Mouse (Mus musculus): Measurements from ENCODE around the gene Lars2. TPM values are rescaled to one million over a fixed set of nuclear protein-coding genes. Genes with fewer than 3 reads are reported as not detected.

Lars2 gene
- polyA plus RNA-seq, 2 experiments, result 230 to 1,005 TPM

- H3K27ac ChIP-seq, result no peak overlapping the region
- no peak overlapping the region for H3K4me2 ChIP-seq (ENCODE audit: low read depth)
- H3K9ac ChIP-seq (replicated peaks), result no peak overlapping the region
- TF ChIP-seq CTCF (IDR thresholded peaks at IDR 0.05; ENCODE audit: low read depth) (no peak), EP300 (IDR thresholded peaks at IDR 0.05; ENCODE audit: low read depth) (no peak)
- WGBS (ENCODE audit: insufficient replicate concordance), result 77% methylated on average over 1 of the region's 1 CpGs
- ATAC-seq (ENCODE audit: insufficient read depth), result no peak
- H3K9me3 ChIP-seq (ENCODE audit: control insufficient read depth, low read length), result no peaks in the 10 kb centered on the region
- no peak for DNase-seq (ENCODE audit: low read depth in 3 of 3, low spot score in 3 of 3)
- H3K27me3 ChIP-seq (ENCODE audit: control insufficient read depth, insufficient read depth, low read length), result no peaks in the 10 kb centered on the region
- no peaks in the 10 kb centered on the region for H3K4me1 ChIP-seq (replicated peaks; ENCODE audit: control insufficient read depth in 2 of 2, insufficient read depth in 2 of 2, low read length in 1 of 2)
- no peaks in the 10 kb centered on the region for H3K36me3 ChIP-seq (replicated peaks; ENCODE audit: control insufficient read depth, insufficient read depth, low read depth)
- no peak overlapping the region for H3K4me3 ChIP-seq (ENCODE audit: insufficient read depth in 1 of 2, low read depth in 2 of 2, low read length in 2 of 2)
These were observed 38.5 kb downstream of the Lars2 start for GRCm38 (mm10) chr9:123405231-123405630.

GRCm38 (mm10) chr9:123408771-123409170, 42.0 kb downstream of the Lars2 start:
- Histone ChIP-seq H3K9ac (replicated peaks) (no peak overlapping the region), H3K36me3 (replicated peaks; ENCODE audit: control insufficient read depth, insufficient read depth, low read depth) (no peaks in the 10 kb centered on the region), H3K27ac (no peak overlapping the region), H3K27me3 (ENCODE audit: control insufficient read depth, insufficient read depth, low read length) (no peaks in the 10 kb centered on the region), H3K4me1 (replicated peaks; ENCODE audit: control insufficient read depth in 2 of 2, insufficient read depth in 2 of 2, low read length in 1 of 2) (no peaks in the 10 kb centered on the region), H3K4me3 (ENCODE audit: insufficient read depth in 1 of 2, low read depth in 2 of 2, low read length in 2 of 2) (no peak overlapping the region), H3K4me2 (ENCODE audit: low read depth) (no peak overlapping the region), H3K9me3 (ENCODE audit: control insufficient read depth, low read length) (no peaks in the 10 kb centered on the region)
- DNase-seq (ENCODE audit: low read depth in 3 of 3, low spot score in 3 of 3) (no peak), ATAC-seq (ENCODE audit: insufficient read depth) (no peak)
- WGBS (ENCODE audit: insufficient replicate concordance), result 81% methylated on average over 2 of the region's 2 CpGs
- TF ChIP-seq EP300 (IDR thresholded peaks at IDR 0.05; ENCODE audit: low read depth) (no peak), CTCF (IDR thresholded peaks at IDR 0.05; ENCODE audit: low read depth) (no peak)

- peak in 2 of 3 experiments; percentile 12 to 23 for DNase-seq (ENCODE audit: low read depth in 3 of 3, low spot score in 3 of 3)
- Histone ChIP-seq H3K4me1 (replicated peaks; ENCODE audit: control insufficient read depth in 2 of 2, insufficient read depth in 2 of 2, low read length in 1 of 2) (peaks cover 0 to 16% of the 10 kb centered on the region in 2 experiments; a peak in 2 of 4 replicates), H3K4me2 (ENCODE audit: low read depth) (no peak overlapping the region), H3K9ac (replicated peaks) (no peak overlapping the region), H3K4me3 (ENCODE audit: insufficient read depth in 1 of 2, low read depth in 2 of 2, low read length in 2 of 2) (no peak overlapping the region), H3K9me3 (ENCODE audit: control insufficient read depth, low read length) (no peaks in the 10 kb centered on the region), H3K27ac (no peak overlapping the region), H3K36me3 (replicated peaks; ENCODE audit: control insufficient read depth, insufficient read depth, low read depth) (no peaks in the 10 kb centered on the region; the same call in 1 of the 2 replicates), H3K27me3 (ENCODE audit: control insufficient read depth, insufficient read depth, low read length) (no peaks in the 10 kb centered on the region)
- 80% methylated on average over 4 of the region's 4 CpGs for WGBS (ENCODE audit: insufficient replicate concordance)
- peak; percentile 57; the same call in 1 of the 2 replicates for ATAC-seq (ENCODE audit: insufficient read depth)
- TF ChIP-seq EP300 (IDR thresholded peaks at IDR 0.05; ENCODE audit: low read depth) (no peak), CTCF (IDR thresholded peaks at IDR 0.05; ENCODE audit: low read depth) (no peak)
These were observed 63.1 kb downstream of the Lars2 start for GRCm38 (mm10) chr9:123429863-123430262.

GRCm38 (mm10) chr9:123430973-123431372, 64.2 kb downstream of the Lars2 start:
- no peak for TF ChIP-seq CTCF (IDR thresholded peaks at IDR 0.05; ENCODE audit: low read depth)
- TF ChIP-seq EP300 (IDR thresholded peaks at IDR 0.05; ENCODE audit: low read depth), result no peak
- H3K4me3 ChIP-seq (ENCODE audit: insufficient read depth in 1 of 2, low read depth in 2 of 2, low read length in 2 of 2), result no peak overlapping the region
- ATAC-seq (ENCODE audit: insufficient read depth) (no peak), DNase-seq (ENCODE audit: low read depth in 3 of 3, low spot score in 3 of 3) (no peak)
- H3K9ac ChIP-seq (replicated peaks), result no peak overlapping the region
- H3K4me2 ChIP-seq (ENCODE audit: low read depth), result no peak overlapping the region
- H3K36me3 ChIP-seq (replicated peaks; ENCODE audit: control insufficient read depth, insufficient read depth, low read depth), result no peaks in the 10 kb centered on the region; the same call in 1 of the 2 replicates
- H3K27ac ChIP-seq, result no peak overlapping the region
- H3K27me3 ChIP-seq (ENCODE audit: control insufficient read depth, insufficient read depth, low read length), result no peaks in the 10 kb centered on the region
- no peaks in the 10 kb centered on the region for H3K9me3 ChIP-seq (ENCODE audit: control insufficient read depth, low read length)
- H3K4me1 ChIP-seq (replicated peaks; ENCODE audit: control insufficient read depth in 2 of 2, insufficient read depth in 2 of 2, low read length in 1 of 2), result peaks cover 0 to 16% of the 10 kb centered on the region in 2 experiments; a peak in 2 of 4 replicates

- Histone ChIP-seq H3K9ac (replicated peaks) (no peak overlapping the region), H3K4me3 (ENCODE audit: insufficient read depth in 1 of 2, low read depth in 2 of 2, low read length in 2 of 2) (no peak overlapping the region), H3K36me3 (replicated peaks; ENCODE audit: control insufficient read depth, insufficient read depth, low read depth) (peaks cover 4% of the 10 kb centered on the region; the same call in 1 of the 2 replicates), H3K9me3 (ENCODE audit: control insufficient read depth, low read length) (no peaks in the 10 kb centered on the region), H3K27me3 (ENCODE audit: control insufficient read depth, insufficient read depth, low read length) (no peaks in the 10 kb centered on the region), H3K4me1 (replicated peaks; ENCODE audit: control insufficient read depth in 2 of 2, insufficient read depth in 2 of 2, low read length in 1 of 2) (0 out of 4 replicates have a peak, but pooled peaks cover 0 to 2% of the 10 kb centered on the region in 2 experiments), H3K4me2 (ENCODE audit: low read depth) (no peak overlapping the region), H3K27ac (no peak overlapping the region)
- DNase-seq (ENCODE audit: low read depth in 3 of 3, low spot score in 3 of 3) (no peak), ATAC-seq (ENCODE audit: insufficient read depth) (no peak)
- no peak for TF ChIP-seq EP300 (IDR thresholded peaks at IDR 0.05; ENCODE audit: low read depth)
- TF ChIP-seq CTCF (IDR thresholded peaks at IDR 0.05; ENCODE audit: low read depth), result no peak
- 67% methylated on average over 2 of the region's 2 CpGs for WGBS (ENCODE audit: insufficient replicate concordance)
These were observed 71.5 kb downstream of the Lars2 start for GRCm38 (mm10) chr9:123438223-123438622.

Measured in liver, embryonic 14.5 days (tissue).